Mouse (Mus musculus) ES-E14 (cell line): ENCODE data around the gene Pinlyp. TPM values are rescaled to one million over a fixed set of nuclear protein-coding genes. Genes with fewer than 3 reads are reported as not detected.
A peak's percentile ranks its signal among the peaks of the same experiment; 100 is the strongest.

Source experiments
- DNase-seq: peaks from one replicate; pipeline ENCODE4 v3.0.0-alpha.2; 2013; ENCODE audit warnings: low read depth, low spot score
- H3K27ac ChIP-seq: 2 replicates; pipeline ENCODE4 v1.5.1; 2012; ENCODE audit warnings: low read depth, mild to moderate bottlenecking, low read length, moderate library complexity, mixed read lengths; ENCODE audit not compliant: poor library complexity, insufficient read depth, severe bottlenecking
- H3K36me3 ChIP-seq: 2 replicates; pipeline ENCODE4 v1.6.1; 2012; ENCODE audit warnings: mild to moderate bottlenecking, low read length, moderate library complexity, mixed read lengths; ENCODE audit not compliant: control insufficient read depth, poor library complexity, insufficient read depth, severe bottlenecking
- H3K4me1 ChIP-seq, 2 experiments: fragments of 150-350 bp in 1 of 2; sonication (generic) in 1 of 2; 2 replicates each; pipeline ENCODE4 v1.6.1; 2012; ENCODE audit warnings: low read length in 2 of 2, mild to moderate bottlenecking in 1 of 2, mixed read lengths in 1 of 2; ENCODE audit not compliant: control insufficient read depth in 2 of 2, insufficient read depth in 2 of 2, poor library complexity in 1 of 2
- H3K4me3 ChIP-seq, 2 experiments: fragments of 150-350 bp in 1 of 2; sonication (generic) in 1 of 2; 2 replicates each; pipeline ENCODE4 v1.5.1; 2012; ENCODE audit warnings: low read length in 2 of 2, low read depth in 1 of 2, mild to moderate bottlenecking in 1 of 2, mixed read lengths in 1 of 2; ENCODE audit not compliant: insufficient read depth in 1 of 2, poor library complexity in 1 of 2, severe bottlenecking in 1 of 2
- H3K9ac ChIP-seq: 2 replicates; pipeline ENCODE4 v1.6.1; 2012; ENCODE audit warnings: low read depth, mild to moderate bottlenecking, low read length, mixed read lengths; ENCODE audit not compliant: poor library complexity, insufficient read depth, severe bottlenecking
- H3K9me3 ChIP-seq: fragments of 150-350 bp; sonication (generic); 2 replicates; pipeline ENCODE4 v1.6.1; 2012; ENCODE audit warnings: low read depth, mild to moderate bottlenecking, low read length; ENCODE audit not compliant: control insufficient read depth, insufficient read depth
- CHD2 ChIP-seq: IDR thresholded peaks from 2 replicates; pipeline ENCODE4 v1.6.1; 2014; ENCODE audit warnings: mild to moderate bottlenecking, low read depth, low read length, inconsistent platforms
- HCFC1 ChIP-seq: IDR thresholded peaks from 2 replicates; pipeline ENCODE4 v1.6.1; 2012; ENCODE audit warnings: low read length, inconsistent platforms, borderline replicate concordance; ENCODE audit not compliant: insufficient read depth
- MAFK ChIP-seq: IDR thresholded peaks from 2 replicates; pipeline ENCODE4 v1.6.1; 2014; ENCODE audit warnings: mild to moderate bottlenecking, low read depth, low read length, inconsistent platforms; ENCODE audit not compliant: insufficient read depth
- ZC3H11A ChIP-seq: IDR thresholded peaks from 2 replicates; pipeline ENCODE4 v1.6.1; 2012; ENCODE audit warnings: low read depth, mild to moderate bottlenecking, inconsistent platforms, low read length, borderline replicate concordance
- ZNF384 ChIP-seq: IDR thresholded peaks from 2 replicates; pipeline ENCODE4 v1.6.1; 2012; ENCODE audit warnings: low read depth, low read length, inconsistent platforms
- in situ Hi-C, 2 experiments: fragments of 600-800 bp; cut with MboI; formaldehyde crosslinking; loops; one replicate each; pipeline ENCODE4 v1.15.1; 2025; ENCODE audit warnings: low sequenced_read_pairs in 2 of 2, inconsistent platforms in 1 of 2; ENCODE audit not compliant: unreplicated experiment in 2 of 2
- total RNA-seq: library from RNA; depleted of rRNA; stranded (reverse); fragments of 300-350 nt; gene quantifications from 2 replicates; pipeline ENCODE4 v1.2.3, GENCODE M21; 2012

The Pinlyp gene
- total RNA-seq, 1 experiment: not detected

GRCm38 (mm10) chr7:24506838-24507725 lies 38.8 kb downstream of the Pinlyp start, which contains the start of gene Zfp428:
Gene Zfp428 (plus strand): TSS chr7:24507006.
- Histone ChIP-seq H3K27ac (peak within 1 kb of the TSS; percentile 97), H3K36me3 (peaks cover 7% of the 10 kb centered on the region), H3K4me3 (peak within 1 kb of the TSS; percentile 73 to 94), H3K9me3 (no peaks in the 10 kb centered on the region), H3K9ac (peak within 1 kb of the TSS; percentile 98), H3K4me1 (peaks cover 2 to 31% of the 10 kb centered on the region in 2 experiments; a peak in 3 of 4 replicates)
- peak; percentile 90 for DNase-seq
- TF ChIP-seq CHD2 (peak; percentile 70; the same call in 1 of the 2 replicates), MAFK (no peak), HCFC1 (peak; percentile 26; the same call in 1 of the 2 replicates), ZNF384 (peak; percentile 97), ZC3H11A (no peak)
- in situ Hi-C loops: loop anchor here in 1 of 2 experiments (25.0 kb wide), 1 partner anchor 95 kb away; no protein-coding TSS in a partner anchor

GRCm38 (mm10) chr7:24506476-24506837 lies 39.5 kb downstream of the Pinlyp start:
- no peak for DNase-seq
- peak overlapping the region; percentile 88; the same call in 1 of the 2 replicates for H3K27ac ChIP-seq
- peak overlapping the region; percentile 68 for H3K9ac ChIP-seq
- in situ Hi-C loops: loop anchor here in 1 of 2 experiments (25.0 kb wide), 1 partner anchor 94 kb away; no protein-coding TSS in a partner anchor
- peak overlapping the region; percentile 73 to 94 for H3K4me3 ChIP-seq
- no peaks in the 10 kb centered on the region for H3K9me3 ChIP-seq
- H3K4me1 ChIP-seq: peaks cover 2 to 26% of the 10 kb centered on the region in 2 experiments; a peak in 3 of 4 replicates
- no peak for TF ChIP-seq CHD2
- no peak for TF ChIP-seq ZC3H11A
- no peak for TF ChIP-seq ZNF384
- TF ChIP-seq MAFK: no peak
- TF ChIP-seq HCFC1: no peak
- peaks cover 7% of the 10 kb centered on the region for H3K36me3 ChIP-seq

GRCm38 (mm10) chr7:24506065-24506459 lies 39.9 kb downstream of the Pinlyp start:
- Histone ChIP-seq H3K9ac (peak overlapping the region; percentile 68; the same call in 1 of the 2 replicates), H3K27ac (peak overlapping the region; percentile 88), H3K36me3 (peaks cover 7% of the 10 kb centered on the region), H3K4me3 (peak overlapping the region; percentile 73 to 94), H3K9me3 (no peaks in the 10 kb centered on the region), H3K4me1 (peaks cover 2 to 26% of the 10 kb centered on the region in 2 experiments; a peak in 3 of 4 replicates)
- no peak for DNase-seq
- in situ Hi-C loops: loop anchor here in 1 of 2 experiments (25.0 kb wide), 1 partner anchor 94 kb away; no protein-coding TSS in a partner anchor
- TF ChIP-seq ZNF384: no peak
- no peak for TF ChIP-seq MAFK
- no peak for TF ChIP-seq CHD2
- TF ChIP-seq HCFC1: no peak
- TF ChIP-seq ZC3H11A: no peak

- Histone ChIP-seq H3K9ac (peak overlapping the region; percentile 16; the same call in 1 of the 2 replicates), H3K9me3 (no peaks in the 10 kb centered on the region), H3K4me3 (peak overlapping the region; percentile 73 to 94), H3K36me3 (peaks cover 2% of the 10 kb centered on the region; the same call in 1 of the 2 replicates), H3K27ac (peak overlapping the region; percentile 88), H3K4me1 (peaks cover 2 to 23% of the 10 kb centered on the region in 2 experiments; a peak in 3 of 4 replicates)
- in situ Hi-C loops: loop anchor here in 1 of 2 experiments (25.0 kb wide), 1 partner anchor 93 kb away; no protein-coding TSS in a partner anchor
- no peak for TF ChIP-seq CHD2
- DNase-seq: no peak
Measured at GRCm38 (mm10) chr7:24505447-24506064, 40.4 kb downstream of the Pinlyp start.
